Mouse (Mus musculus) heart, postnatal 25 days (tissue): Measurements from ENCODE around the gene Smarca5. TPM values are rescaled to one million over a fixed set of nuclear protein-coding genes. Genes with fewer than 3 reads are reported as not detected.
"Not testable (repeated sequence)": the region's sequence is repeated elsewhere in the genome, so short reads cannot be mapped to it uniquely, and the experiment has no call there.

Experiments
- DNase-seq: peaks from one replicate; pipeline ENCODE4 v3.0.0; 2022; ENCODE audit warnings: low spot score
- intact Hi-C: fragments of 180-260 bp; cut with DNase I; formaldehyde crosslinking; loops from one replicate; pipeline ENCODE4 v1.15.1; 2025
- total RNA-seq, 2 experiments: library from RNA; stranded (reverse); gene quantifications; 2 replicates each; pipeline ENCODE4 v1.2.3; 2021

Smarca5 gene
- total RNA-seq: 10 to 100 TPM; 34.5 to 43.3 TPM

DNA sequence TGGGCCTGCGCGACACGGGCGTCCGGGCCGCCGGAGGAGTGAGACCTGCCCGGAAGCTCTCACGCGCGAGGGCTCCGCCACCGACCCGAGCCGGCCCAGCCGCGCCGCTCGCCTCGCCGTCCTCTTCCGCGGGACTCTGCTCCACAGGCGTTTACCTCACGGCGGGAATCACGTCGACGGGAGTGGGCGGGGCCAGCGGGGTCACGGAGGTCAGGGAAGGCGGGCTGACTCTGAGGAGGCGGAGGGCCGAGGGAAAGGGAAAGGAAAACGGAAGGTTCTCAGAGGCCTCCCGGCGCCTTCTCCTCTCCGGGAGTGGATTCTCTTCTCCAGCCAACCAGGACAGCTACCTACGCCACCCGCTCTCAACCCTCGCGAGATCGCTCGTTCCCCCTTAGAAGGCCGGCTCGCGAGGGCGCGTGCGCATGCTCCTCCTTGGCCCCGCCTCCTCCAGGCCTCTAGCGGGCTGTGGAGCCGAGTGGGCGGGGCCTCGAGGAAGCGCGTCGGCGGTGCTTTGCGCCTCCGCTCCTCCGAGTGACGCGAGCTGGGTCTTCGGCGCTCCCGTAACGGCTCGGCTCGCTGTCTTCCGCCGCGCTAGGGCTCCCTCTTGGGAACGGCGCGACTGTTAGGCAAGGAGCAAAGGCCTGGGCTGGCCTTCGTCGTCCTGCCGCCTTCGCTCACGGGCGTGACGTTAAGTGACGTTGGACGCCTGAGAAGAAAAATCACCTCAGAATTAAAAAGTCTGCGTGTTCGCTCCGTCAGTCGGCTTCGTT lies at the start of gene Smarca5:
Smarca5 (minus strand) TSS at position 343 of the 770 bp plus-strand sequence.
- peak; percentile 91 for DNase-seq
- intact Hi-C loops: not testable (repeated sequence)

DNA sequence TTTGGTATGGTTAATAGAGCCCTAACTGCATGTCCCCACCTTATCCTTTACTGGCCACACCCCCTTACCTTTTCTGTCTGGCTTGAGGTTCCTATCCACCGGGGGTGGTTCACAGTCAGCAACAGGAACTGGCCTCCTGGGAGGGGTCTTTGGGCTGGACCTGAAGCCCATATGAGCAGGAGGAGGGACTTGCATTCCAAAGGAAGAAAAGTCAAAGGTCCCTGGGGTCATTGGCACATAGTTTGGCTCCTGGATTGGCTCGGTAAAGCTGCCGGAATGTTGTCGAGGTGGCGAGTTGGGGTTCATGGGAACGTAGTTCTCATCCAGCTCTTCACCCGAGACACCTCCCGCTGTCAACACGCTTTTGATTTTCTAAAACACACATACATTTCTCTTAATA lies 45.3 kb upstream of the Smarca5 start:
- intact Hi-C loops: no loop called here
- DNase-seq: no peak

GRCm38 (mm10) chr8:80783271-80783670 lies 44.0 kb upstream of the Smarca5 start:
- intact Hi-C loops: no loop called here
- no peak for DNase-seq

GRCm38 (mm10) chr8:80781338-80781737 lies 42.0 kb upstream of the Smarca5 start:
- DNase-seq: no peak
- intact Hi-C loops: no loop called here

- DNase-seq: no peak
- intact Hi-C loops: no loop called here
These were observed 41.0 kb upstream of the Smarca5 start for GRCm38 (mm10) chr8:80780271-80780670.

GRCm38 (mm10) chr8:80776436-80776835 lies 37.1 kb upstream of the Smarca5 start:
- intact Hi-C loops: no loop called here
- DNase-seq: no peak

DNA sequence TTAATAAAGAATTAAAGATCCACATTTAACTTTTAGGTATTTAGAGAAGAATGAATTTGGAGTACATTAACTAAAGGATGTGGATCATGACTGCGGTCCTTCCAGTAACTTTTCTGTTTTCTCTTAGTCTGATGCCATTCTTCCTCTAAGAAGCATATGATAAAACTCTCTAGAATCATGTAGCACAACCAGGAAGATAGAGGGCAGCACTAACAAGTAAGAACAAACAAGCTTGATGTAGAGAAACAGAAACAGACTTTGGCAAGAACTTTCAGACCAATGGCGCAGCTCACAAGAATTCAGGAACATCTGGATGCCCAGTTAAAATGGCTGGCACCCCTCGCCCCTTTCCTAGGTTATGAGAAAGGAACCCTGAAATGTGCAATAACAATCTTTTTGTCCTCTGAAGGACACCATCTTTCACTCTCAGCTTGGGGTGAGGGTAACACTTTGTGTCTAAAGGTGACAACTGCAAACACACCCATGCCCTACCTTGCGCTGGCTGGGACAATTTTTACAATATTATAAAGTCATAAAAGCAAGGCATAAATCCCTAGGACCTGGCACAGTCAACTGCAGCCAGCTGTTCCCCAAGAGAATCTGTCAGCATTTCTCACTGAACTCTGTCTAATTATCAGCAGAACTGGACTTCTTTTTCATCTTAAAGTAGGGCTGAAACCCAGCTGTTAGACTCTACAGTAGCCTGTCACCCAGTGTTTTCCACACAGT lies 33.6 kb upstream of the Smarca5 start:
- intact Hi-C loops: loop anchor here (2.0 to 5.0 kb wide), 3 partner anchors 39 to 222 kb away; no protein-coding TSS in a partner anchor
- no peak for DNase-seq

DNA sequence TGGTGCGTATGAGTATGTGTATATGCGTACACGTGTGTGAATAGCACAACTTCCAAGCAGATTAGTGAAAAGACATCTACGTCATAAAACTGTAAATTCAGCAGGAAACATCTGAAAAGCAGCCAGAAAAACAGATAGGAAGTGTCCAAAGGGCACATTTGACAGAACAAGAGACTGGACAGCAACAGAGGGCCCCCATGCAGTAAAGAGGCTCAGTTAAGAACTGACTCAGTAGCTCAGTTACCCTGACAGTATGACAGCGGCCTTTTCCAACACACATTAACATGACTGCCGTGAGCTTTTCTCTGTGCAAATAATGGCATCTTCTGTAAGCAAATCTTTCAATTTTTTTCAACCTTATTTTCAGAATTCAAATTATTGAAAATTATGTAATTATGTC lies 29.2 kb upstream of the Smarca5 start:
- no peak for DNase-seq
- intact Hi-C loops: no loop called here

DNA sequence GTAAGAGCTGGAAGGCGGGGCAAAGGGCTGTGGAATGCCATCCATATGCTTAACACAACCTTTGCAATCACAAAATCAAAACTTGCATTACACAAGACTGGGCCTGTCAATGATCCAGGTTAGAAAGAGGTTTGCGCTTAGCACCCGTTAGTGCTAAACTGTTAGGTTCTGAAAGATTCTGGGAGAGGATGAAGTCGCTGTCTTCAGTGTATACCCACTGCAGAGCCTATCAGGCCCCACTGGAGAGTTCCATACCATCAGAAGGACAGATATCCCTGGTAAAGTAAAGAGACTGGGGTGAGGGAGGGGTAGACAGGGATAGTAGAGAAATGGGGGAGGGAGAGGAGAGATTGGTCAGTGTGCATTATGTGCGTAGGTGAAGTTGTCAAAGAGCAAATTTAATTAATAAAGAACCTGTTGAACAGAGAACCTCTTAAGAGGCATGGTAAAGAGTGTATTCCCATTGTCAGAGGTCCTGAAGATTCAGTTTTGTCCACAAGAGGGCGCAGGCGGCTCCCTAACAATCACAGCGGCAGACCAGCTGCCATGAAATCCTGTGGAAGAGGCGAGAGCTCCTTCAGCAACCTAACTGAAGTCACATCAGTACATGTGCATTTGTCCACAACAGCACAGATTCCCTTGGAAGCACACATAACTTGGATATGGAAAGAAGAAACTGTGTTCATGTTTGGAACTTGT lies 13.9 kb upstream of the Smarca5 start:
- intact Hi-C loops: loop anchor here (2.0 kb wide), 2 partner anchors 126 to 240 kb away; no protein-coding TSS in a partner anchor
- DNase-seq: peak; percentile 38

DNA sequence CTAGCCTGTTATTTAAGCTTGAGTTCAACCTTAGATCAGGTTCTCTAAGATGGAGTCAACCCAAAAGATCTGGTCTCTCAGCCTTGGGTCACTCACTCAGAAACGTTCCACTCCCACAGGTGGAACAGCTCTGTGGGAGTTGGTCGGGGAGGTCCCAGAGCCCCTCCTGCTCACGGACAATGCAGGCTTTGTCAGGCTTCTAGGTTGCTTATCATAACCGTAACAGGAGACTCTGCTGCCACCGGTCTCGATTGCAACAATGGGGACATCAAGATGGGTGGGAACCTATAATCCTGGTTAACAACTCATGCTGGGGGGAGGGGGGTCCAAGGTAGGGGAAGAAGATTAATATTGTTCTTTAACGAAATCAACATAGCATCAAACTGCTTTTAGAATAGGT lies 13.1 kb upstream of the Smarca5 start:
- intact Hi-C loops: loop anchor here (2.0 kb wide), 2 partner anchors 126 to 240 kb away; no protein-coding TSS in a partner anchor
- DNase-seq: no peak

DNA sequence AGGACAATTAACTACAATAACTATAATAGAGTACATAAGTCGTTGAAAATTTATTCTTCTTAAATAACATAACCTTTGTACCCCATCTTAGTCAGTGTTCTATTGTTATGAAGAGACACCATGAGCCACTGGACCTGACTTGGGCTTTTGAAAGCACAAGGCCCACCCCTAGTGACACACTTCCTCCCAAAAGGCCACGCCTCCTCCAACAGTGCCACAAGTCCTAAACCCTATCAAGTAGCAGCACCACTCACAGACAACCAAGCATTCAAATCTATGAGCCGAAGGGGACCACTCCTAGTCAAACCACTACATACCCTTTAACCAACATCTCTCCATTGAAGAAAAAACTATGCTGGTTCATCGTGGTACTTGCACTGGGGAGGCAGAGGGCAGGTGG lies 9.8 kb upstream of the Smarca5 start:
- intact Hi-C loops: no loop called here
- no peak for DNase-seq

- intact Hi-C loops: no loop called here
- no peak for DNase-seq
These were observed 635 bp upstream of the Smarca5 start for GRCm38 (mm10) chr8:80739932-80740331.

- intact Hi-C loops: no loop called here
- peak; percentile 26 for DNase-seq
These were observed 726 bp downstream of the Smarca5 start for GRCm38 (mm10) chr8:80738388-80739154.

DNA sequence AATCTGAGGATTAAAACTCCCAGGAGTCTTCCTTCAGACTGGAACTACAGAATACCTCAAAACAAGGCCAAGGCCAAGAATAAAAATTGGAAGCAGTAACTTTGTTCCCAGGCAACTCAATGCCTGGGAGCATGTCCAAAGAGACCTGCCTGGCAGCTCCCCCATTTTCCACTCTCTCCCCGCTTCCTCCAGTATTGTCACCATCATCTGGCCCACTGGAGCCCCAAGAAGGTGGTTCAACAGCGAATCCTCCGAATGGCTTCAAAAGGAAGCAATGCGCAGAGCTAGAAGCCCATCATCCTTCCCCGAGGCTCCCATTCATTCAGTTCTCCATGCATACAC lies 1.3 kb downstream of the Smarca5 start:
- peak; percentile 20 for DNase-seq
- intact Hi-C loops: no loop called here

DNA sequence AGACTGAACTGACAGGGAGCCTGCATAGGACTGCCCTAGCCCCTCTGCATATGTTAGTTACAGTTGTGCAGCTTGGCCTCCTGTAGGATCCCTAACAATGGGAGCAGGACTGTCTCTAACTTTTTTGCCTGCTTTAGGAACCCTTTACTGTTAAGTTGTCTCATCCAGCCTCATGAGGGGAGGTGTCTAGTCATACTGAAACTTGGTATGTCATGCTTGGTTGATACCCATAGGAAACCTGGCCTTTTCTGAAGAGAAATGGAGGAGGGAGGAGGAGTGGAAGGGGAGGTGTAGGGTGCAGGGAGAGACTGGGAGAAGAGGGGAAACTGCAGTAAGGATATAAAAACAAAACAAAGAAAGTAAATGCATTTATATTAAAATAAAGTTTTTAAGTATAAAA lies 7.0 kb downstream of the Smarca5 start:
- DNase-seq: no peak
- intact Hi-C loops: no loop called here

- intact Hi-C loops: no loop called here
- DNase-seq: no peak
These were observed 24.8 kb downstream of the Smarca5 start for GRCm38 (mm10) chr8:80714461-80714860.

DNA sequence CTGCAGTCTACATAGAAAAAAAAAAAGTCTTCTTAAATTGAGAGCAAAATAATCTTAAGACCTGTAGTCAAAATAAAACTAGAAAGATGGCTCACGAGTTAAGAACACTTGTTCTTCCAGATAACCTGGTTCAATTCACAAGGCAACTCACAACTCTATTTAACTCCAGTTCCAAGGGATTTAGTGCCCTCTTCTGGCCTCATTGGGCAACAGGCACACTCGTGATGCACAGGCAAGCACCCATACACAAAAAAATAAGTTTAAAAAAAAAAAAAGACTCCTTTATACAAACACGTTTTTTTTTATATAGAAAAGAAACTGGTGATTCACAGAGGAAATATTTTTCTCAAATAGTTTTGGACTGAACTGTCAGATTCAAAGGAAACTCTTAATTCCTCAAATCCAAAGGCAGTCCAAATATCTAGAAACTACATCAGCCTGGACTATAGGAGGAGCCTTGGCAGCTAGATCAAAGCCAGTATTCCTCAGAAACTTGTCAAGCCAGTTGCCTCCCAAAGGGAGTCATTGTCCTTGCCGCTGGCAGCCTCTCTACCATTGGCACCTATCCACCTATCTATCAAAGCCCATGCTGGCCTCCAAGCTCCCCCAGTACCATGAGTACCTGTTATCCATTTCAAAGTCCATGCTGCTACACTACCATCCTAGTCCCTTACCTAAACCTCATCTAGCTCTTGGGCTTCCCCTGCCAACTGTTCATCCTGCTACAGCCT lies 28.5 kb downstream of the Smarca5 start:
- intact Hi-C loops: no loop called here
- DNase-seq: no peak

DNA sequence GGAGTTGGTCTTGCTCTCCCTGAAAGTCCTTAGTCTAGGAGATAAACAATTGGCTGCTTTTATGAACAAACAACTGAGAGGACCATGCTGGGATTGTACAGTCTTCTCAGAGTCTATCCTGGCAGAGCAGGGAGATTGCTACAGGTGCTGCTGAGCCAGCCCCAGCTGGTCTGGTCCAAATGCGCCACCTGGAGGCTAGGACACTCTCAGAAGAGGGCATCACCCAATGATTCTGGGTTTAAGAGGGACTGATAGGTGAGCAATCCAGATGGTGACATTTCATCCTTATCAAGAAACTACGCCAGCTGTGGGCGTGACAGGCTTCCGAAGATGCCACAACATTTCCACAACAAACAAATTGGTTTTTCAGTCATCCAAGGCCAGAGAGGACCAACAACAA lies 51.2 kb downstream of the Smarca5 start:
- intact Hi-C loops: loop anchor here (1.0 to 2.0 kb wide), 2 partner anchors 195 to 955 kb away; partner anchors contain the start of gene Gypa
- no peak for DNase-seq

DNA sequence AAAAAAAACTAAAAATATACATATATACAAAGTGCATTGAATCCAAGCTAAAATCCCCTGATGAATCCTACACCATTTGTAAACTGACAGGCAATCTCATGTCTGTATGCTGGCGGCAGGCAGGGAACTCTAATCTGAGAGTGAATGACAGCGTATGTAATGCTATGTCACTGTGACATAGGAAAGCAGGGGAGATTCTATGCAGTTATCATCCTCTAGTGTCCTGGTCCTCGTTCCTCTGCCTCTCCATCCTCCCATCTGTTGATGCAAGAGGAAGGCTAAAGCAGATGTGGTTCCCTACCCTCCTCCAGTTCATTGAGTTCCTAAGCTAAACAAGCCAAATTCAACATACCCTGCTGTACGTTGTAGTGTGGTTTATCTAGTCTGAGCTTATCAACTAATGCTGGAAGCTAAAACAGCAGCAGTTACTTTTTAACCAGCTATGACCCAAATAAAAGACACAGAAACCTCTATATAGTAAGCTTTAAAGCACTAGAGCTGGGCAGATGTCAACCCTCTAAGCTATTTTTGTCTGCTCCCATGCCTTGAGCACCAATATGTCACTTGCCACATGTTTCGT lies 55.5 kb downstream of the Smarca5 start:
- no peak for DNase-seq
- intact Hi-C loops: no loop called here
